Mouse (Mus musculus): Measurements from ENCODE around the gene Csnk1g2.
A peak's percentile ranks its signal among the peaks of the same experiment; 100 is the strongest.

Csnk1g2 gene

DNA sequence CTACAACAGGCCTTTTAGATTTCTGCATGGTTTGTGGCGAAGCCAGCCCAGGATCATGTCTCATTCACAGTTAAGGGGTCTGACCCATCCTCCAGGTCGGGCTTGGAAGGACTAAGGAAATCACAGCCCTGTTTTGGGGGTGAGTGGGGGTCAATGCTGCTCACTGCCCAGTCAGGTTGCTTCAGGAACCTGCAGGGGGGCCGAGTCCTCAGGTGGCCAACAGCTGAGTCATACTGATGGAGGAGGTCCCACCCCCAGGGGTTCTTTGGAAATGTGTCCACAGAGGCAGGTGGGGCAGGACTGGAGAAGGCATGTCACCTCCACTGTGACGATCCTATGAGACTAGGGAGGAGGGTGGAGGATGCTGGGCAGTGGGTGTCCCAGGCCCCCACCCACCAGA lies 42.8 kb downstream of the Csnk1g2 start:
- no peak for DNase-seq (ENCODE audit: low spot score)

GRCm38 (mm10) chr10:80665981-80666733 lies 43.5 kb downstream of the Csnk1g2 start:
- DNase-seq (ENCODE audit: low spot score) = no peak

DNA sequence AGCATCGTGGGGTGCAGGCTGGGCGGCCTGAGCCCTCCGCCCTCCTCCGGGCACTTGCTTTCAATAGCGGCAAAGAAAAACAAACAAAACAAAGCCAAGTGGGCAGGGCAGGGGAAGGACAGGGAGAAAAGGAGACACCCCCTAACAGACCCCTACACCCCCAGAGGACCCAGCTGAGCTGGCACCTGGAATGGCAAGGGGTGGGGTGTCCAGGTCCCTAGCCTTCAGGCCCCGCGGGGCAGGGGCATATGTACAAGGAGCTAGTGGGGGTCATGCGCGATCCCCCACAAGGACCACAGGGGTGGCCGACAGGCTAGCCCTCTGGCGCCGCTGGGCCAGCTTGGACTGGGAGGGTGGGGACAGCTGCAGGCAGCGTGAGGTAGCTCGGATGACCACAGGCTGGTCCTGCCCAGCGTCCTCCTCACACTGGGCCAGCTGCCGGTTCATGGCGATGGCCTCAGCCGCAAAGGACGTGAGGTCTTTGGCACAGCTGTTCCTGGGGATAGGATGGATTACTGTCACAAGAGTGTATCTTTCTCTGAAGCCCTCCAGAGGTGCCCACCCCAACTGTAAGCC lies 44.3 kb downstream of the Csnk1g2 start:
- DNase-seq (ENCODE audit: low spot score) = no peak

DNA sequence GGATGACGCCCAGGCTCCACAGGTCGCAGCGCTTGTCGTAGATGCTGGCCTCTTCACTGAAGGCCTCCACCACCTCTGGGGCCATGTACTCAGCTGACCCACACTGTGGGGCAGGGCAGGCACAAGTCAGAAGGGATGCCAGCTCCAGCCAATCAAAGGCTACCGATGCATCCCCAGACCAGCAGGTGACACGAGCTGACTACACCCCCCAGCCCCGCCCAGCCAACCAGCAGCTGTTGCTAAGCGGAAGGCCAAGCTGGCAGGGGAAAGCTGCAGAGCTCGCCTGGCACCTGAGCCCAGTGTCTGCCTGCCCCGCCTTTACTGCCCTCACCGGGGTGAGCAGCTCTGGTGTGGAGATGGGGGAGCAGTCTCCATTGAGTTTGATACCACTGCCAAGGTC lies 46.0 kb downstream of the Csnk1g2 start:
- no peak for DNase-seq (ENCODE audit: low spot score)

- DNase-seq (ENCODE audit: low spot score) = no peak
Measured at GRCm38 (mm10) chr10:80669018-80669417, 46.4 kb downstream of the Csnk1g2 start.

DNA sequence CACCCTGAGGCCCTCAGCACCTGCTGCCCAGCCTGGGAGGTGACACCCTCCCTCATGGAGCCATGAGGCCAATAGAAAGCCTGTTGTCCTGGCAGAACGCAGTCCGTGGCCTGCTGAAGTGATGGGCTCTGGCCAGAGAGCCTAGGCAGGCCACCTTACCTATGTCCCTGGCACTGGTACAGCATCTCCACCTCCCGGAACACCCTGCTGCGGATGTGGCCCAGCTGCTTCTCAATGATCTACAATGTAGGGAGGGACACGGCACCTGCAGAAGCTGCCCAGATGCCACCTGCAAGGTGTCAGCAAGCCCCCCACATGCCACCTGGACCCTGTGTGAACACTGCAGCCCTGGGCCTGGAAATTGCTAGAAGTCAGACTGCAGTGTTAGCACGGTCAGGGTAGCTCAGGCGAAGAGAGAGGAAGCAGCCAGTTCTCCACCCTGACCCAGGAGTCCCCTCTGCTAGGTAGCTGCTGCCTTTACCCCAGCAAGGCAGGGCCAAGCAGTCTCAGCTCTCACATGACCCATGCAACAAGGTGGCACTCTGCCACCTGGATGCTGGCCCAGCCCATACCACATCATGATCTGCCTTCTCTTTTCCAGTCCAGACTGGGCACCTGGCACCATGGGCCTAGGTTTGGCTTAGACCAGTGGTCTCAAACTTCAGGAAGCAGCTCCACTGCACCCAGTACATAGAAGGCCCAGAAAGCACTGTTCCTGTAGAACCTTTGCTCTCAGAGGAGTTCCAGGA lies 47.3 kb downstream of the Csnk1g2 start:
- peak; percentile 65 for DNase-seq (ENCODE audit: low spot score)

DNA sequence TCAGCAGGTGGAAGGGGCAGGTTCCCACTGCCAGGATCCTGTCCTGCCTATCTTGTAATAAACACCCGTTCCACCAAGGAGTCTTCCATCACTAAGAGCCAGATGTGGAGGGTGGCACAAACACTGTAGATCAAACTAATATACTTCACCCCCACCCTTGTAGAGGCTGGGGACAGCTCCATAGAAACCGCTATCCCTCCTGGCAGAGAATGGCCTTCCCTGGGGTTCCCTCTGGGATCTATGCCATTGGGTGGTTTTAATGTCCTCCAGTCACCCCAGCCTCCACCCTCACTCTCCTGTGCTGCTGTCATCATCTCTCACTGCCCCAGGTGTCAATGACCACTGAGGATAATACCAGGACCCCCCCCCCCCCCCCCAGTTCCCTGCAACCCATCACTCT lies 47.9 kb downstream of the Csnk1g2 start:
- DNase-seq (ENCODE audit: low spot score) = no peak

- no peak for DNase-seq (ENCODE audit: low spot score)
Measured at GRCm38 (mm10) chr10:80671251-80671650, 48.6 kb downstream of the Csnk1g2 start.

GRCm38 (mm10) chr10:80671936-80672690 lies 49.5 kb downstream of the Csnk1g2 start:
- DNase-seq (ENCODE audit: low spot score) = no peak

GRCm38 (mm10) chr10:80673690-80674089 lies 51.1 kb downstream of the Csnk1g2 start:
- DNase-seq (ENCODE audit: low spot score) = no peak

DNA sequence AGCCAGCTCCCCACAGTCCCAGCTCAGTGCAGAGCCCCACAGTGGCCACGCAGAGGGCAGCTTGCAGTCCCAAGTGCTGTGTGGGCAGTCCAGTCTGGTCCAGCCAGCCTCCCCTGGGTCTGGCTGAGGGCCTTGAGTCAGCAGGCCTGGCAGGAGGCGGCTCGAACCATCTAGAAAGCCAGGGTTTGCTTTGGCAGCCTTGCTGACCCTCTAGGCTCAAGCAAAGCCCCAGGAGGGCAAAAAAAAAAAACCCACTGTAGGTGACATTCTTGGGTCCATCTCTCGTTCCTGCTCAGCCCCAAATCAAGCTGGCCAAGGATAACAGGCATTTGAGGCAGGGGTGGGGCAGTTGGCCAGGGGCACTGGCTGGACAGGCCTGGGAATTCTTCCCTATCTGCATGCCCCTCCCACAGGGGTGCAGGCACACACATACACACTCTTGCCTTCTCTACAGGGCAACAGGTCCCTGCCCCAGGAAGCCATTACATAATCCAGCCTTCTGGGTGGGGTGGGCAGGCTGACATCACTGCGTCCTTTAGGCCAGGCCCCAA lies 51.6 kb downstream of the Csnk1g2 start:
- DNase-seq (ENCODE audit: low spot score) = no peak

DNA sequence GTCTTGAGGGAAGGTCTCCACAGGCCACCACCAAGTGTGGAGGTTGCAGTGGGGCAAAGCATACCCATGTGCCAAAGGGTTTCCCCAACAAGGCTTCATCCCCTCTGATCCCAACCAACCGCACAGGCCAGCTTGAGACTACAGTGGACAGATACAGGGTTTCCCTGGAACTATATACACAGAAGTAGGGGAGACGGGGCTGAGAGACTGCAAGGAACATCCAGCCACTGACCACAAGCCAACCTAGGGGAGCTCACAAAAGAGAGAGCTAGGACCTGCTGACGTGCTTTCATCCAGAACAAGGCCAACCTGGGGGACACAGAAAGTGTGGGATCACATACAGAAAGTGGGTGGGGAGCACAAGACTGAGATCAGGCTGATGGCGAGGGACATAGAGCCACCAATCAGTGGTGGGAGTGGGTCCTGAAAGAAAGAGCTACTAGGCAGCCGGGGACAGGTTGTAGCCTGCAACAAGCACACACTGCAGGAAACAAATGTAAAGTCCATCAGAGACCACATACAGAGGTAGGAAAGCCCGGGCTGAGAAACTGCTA lies 52.3 kb downstream of the Csnk1g2 start:
- no peak for DNase-seq (ENCODE audit: low spot score)

DNA sequence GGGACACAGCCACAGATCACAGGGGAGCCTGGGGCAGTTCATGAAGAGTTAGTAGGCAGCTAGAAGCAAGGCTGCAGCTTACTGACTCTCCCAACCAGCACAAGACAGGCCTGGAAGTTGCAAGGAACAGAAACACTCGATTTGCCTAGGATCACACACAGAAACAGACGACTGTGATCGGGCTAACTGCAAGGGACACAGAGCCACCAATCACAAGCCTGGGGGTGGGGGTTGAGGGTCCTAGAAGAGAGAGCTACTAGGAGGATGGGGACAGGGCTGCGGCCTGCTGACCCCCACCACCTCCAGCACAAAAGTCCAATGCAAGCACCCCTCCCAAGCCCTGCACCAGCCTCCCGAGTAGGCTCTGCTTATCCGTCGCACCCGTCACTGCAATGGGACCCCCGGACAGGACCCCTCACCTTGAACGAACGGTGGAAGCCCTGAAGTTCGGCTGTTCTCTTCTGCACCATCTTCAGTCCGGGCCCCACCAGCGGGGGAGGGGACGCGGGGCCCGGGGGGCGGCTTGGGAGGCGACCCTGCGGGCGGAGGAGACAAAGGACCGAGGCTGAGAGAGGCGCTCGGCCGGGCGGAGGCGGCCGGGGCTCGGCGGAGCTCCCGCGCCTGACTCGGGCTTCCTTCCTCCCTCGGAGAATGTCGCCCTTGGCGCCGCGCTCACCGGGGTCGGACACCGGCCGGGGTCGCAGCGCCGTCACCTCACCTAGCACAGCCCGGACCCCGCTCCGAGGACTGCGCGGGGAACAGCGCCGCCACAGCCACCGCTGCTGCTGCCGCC lies 53.0 kb downstream of the Csnk1g2 start:
- DNase-seq (ENCODE audit: low spot score) = no peak

DNA sequence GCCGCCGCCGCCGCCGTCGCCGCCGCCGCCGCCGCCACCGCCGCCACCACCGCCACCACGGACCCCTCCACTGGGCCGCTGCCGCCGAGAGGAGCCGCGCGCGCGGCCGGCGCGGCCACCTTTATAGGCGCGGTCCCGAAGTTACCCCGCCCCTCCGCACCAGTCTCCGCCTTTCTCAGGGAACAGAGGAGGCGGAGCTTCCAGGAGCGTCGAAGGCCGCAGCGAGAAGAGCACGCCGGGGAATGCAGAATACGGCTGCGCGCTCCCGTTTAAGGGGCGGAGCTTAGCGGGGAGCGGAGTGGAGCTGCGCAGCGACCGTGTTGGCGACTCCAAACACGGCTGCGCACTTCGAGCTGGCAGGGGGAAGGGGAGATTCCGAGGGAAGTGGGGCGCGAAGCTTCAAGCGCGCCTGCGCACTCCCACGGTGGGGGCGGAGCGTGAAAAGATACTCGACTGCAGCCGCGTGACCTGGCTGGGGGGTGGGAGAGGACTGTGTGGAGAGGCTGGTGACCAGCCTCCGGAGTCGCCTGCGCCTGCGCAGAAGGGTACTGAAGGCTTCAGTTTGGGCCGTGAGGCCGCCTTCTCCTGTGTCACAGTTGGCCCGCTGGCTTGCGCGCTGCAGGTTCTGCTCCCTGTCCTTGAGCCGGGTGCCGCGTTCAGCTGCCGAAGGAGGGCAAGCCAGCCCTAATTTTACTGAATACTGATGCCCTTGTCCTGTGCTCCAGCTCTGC lies 53.7 kb downstream of the Csnk1g2 start:
- DNase-seq (ENCODE audit: low spot score) = peak; percentile 98

DNA sequence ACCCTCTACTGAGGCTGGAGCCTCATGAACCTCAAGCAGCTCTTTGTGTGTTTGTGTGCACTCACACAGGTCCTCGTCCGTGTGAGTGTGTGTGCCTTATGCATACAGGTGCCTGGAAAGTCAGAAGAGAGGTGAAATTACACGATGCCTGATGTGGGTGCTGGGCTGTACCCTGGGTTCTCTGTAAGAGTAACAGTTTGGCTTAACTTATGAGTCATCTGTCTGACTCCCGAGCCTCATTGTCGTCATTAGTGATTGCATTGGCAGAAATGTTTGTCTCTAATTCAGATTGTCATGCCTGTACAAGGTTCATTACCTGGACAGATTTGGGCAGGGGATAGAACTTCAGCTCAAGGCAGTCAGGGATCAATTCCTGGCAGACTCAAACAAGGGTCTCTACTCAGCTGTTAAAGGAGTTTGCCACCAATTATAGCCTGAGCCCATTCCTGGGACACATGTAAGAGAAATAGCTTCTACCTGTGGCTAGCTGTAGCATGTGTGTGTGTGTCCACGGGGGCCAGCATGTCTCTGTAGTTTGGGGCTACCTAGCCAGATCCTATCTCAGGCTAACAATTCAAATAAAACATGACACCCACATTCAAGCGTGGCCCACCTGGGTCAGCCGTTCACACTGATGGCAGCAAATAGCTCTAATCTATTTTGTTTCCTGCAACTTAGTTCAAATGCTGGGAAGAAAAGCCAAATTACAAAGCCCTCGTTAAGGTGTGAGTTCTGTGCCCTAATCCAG lies 54.7 kb downstream of the Csnk1g2 start:
- no peak for DNase-seq (ENCODE audit: low spot score)

DNA sequence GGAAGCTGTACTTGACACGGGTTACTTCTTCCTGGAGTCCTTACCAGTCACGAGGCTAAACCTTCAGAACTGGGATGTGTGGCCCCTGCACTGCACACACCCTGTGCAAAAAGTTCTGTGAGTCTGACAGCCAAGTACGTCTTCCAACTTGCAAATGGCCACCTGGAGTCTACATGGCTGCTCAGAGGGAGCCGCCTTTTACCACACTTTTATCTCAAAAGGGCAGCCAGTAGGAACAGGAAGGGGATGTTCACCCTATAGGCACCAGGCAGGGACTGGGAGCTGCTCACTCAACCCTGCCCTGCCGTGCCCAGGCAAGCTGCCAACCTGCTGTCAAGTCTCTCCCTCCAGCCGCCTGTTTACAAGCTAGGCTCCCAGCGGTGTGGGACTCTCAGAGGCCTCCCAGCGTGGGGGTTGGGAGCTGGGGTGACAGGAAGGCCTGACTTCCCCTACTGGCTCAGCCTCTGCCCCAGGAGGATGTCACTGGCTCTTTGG lies 55.4 kb downstream of the Csnk1g2 start, which contains the start of gene Mknk2:
Gene Mknk2, minus strand, starts transcription at position 171 of the 495 bp plus-strand sequence.
- DNase-seq (ENCODE audit: low spot score) = peak; percentile 85

DNA sequence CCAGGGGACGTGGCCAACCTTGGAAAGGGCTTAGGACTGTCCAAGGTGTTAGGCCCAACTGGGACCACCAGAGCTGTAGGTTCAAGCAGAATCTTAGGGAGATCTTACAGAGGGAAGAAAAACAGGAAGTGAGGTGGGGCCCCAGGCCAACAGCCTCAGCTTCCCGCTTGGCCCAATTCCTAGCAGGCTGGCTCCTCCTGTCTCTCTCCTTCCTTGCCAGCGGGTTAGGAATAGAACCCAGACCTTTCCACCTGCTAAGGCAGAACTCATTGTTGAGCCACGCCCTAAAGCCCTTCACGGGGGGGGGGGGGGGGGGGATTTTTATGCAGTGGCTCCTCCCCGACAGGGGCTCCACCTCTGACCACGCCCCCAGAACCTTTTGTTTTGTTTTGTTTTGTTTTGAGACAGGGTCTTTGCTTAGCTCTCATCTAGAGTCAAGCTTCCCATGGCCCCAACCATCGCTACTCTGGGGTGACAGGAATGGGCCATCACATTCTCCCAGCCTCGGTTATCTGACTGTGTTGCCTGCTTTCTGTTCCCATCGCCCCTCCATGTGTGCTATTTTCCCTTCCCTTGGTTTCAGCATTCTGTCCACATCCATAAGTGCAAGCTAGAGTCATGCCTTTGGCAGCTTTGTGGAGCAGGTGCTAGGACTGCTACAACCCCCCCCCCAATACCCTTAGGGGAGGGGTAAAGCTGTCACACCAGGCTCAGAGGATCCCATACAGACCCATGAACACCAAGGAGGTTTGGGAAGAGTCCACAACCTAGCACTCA lies 56.2 kb downstream of the Csnk1g2 start:
- no peak for DNase-seq (ENCODE audit: low spot score)

GRCm38 (mm10) chr10:80679556-80680259 lies 57.1 kb downstream of the Csnk1g2 start:
- DNase-seq (ENCODE audit: low spot score) = no peak
